Mouse (Mus musculus): ENCODE measurements at regions not wholly inside any gene's neighbourhood (a gene's known extent, or its start where the extent isn't known, plus 50 kb on each side); places are given as distances from the start of the nearest gene placed in this dataset.

GRCm38 (mm10) chr14:47868258-47868780 is 220.1 kb downstream of the Ktn1 start:
- no peak overlapping the region for H3K4me3 ChIP-seq
- no peaks in the 10 kb centered on the region for H3K9me3 ChIP-seq (replicated peaks)
- H3K4me1 ChIP-seq: no peaks in the 10 kb centered on the region
- H3K36me3 ChIP-seq: no peaks in the 10 kb centered on the region
- H3K27me3 ChIP-seq (ENCODE audit: low read depth, poor library complexity, severe bottlenecking): no peaks in the 10 kb centered on the region
- H3K27ac ChIP-seq: no peak overlapping the region
- DNase-seq (ENCODE audit: low spot score): no peak
- 88% methylated on average over 3 of the region's 3 CpGs for WGBS

GRCm38 (mm10) chr14:47876585-47876984 is 228.3 kb downstream of the Ktn1 start:
- Histone ChIP-seq H3K36me3 (no peaks in the 10 kb centered on the region), H3K9me3 (replicated peaks) (no peaks in the 10 kb centered on the region), H3K27me3 (ENCODE audit: low read depth, poor library complexity, severe bottlenecking) (no peaks in the 10 kb centered on the region), H3K27ac (no peak overlapping the region), H3K4me3 (no peak overlapping the region), H3K4me1 (no peaks in the 10 kb centered on the region)
- DNase-seq (ENCODE audit: low spot score): no peak
- WGBS: 68% methylated on average over 5 of the region's 5 CpGs

GRCm38 (mm10) chr14:47877167-47877566 is 228.9 kb downstream of the Ktn1 start:
- H3K27ac ChIP-seq: no peak overlapping the region
- H3K9me3 ChIP-seq (replicated peaks): no peaks in the 10 kb centered on the region
- no peaks in the 10 kb centered on the region for H3K4me1 ChIP-seq
- no peak for DNase-seq (ENCODE audit: low spot score)
- no peaks in the 10 kb centered on the region for H3K36me3 ChIP-seq
- 86% methylated on average over 3 of the region's 3 CpGs for WGBS
- H3K27me3 ChIP-seq (ENCODE audit: low read depth, poor library complexity, severe bottlenecking): no peaks in the 10 kb centered on the region
- H3K4me3 ChIP-seq: no peak overlapping the region

- Histone ChIP-seq H3K27me3 (ENCODE audit: low read depth, poor library complexity, severe bottlenecking) (no peaks in the 10 kb centered on the region), H3K4me3 (no peak overlapping the region), H3K27ac (no peak overlapping the region), H3K4me1 (no peaks in the 10 kb centered on the region), H3K9me3 (replicated peaks) (no peaks in the 10 kb centered on the region), H3K36me3 (no peaks in the 10 kb centered on the region)
- no peak for DNase-seq (ENCODE audit: low spot score)
- WGBS: 100% methylated on average over 5 of the region's 5 CpGs
Observed at GRCm38 (mm10) chr14:47877771-47878443, 229.7 kb downstream of the Ktn1 start.

GRCm38 (mm10) chr14:47885326-47885725 is 235.3 kb upstream of the Peli2 start:
- 93% methylated on average over 3 of the region's 3 CpGs for WGBS
- H3K9me3 ChIP-seq (replicated peaks): no peaks in the 10 kb centered on the region
- H3K4me3 ChIP-seq: no peak overlapping the region
- no peak overlapping the region for H3K27ac ChIP-seq
- H3K4me1 ChIP-seq: peaks cover 10% of the 10 kb centered on the region; the same call in 1 of the 2 replicates
- DNase-seq (ENCODE audit: low spot score): no peak
- no peaks in the 10 kb centered on the region for H3K27me3 ChIP-seq (ENCODE audit: low read depth, poor library complexity, severe bottlenecking)
- no peaks in the 10 kb centered on the region for H3K36me3 ChIP-seq

- 84% methylated on average over 9 of the region's 9 CpGs for WGBS
Observed at GRCm38 (mm10) chr14:47890251-47891198, 230.1 kb upstream of the Peli2 start.

GRCm38 (mm10) chr14:47896581-47896980 is 224.0 kb upstream of the Peli2 start:
- 81% methylated on average over 3 of the region's 3 CpGs for WGBS
- Histone ChIP-seq H3K4me3 (no peak overlapping the region), H3K9me3 (replicated peaks) (no peaks in the 10 kb centered on the region), H3K27ac (no peak overlapping the region), H3K27me3 (ENCODE audit: low read depth, poor library complexity, severe bottlenecking) (no peaks in the 10 kb centered on the region), H3K36me3 (no peaks in the 10 kb centered on the region), H3K4me1 (no peaks in the 10 kb centered on the region)
- DNase-seq (ENCODE audit: low spot score): no peak

More at GRCm38 (mm10) chr14:47890251-47891198, 230.1 kb upstream of the Peli2 start:
- no peaks in the 10 kb centered on the region for H3K9me3 ChIP-seq (replicated peaks)
- H3K36me3 ChIP-seq: no peaks in the 10 kb centered on the region
- H3K4me3 ChIP-seq: no peak overlapping the region
- DNase-seq (ENCODE audit: low spot score): no peak
- H3K27ac ChIP-seq: no peak overlapping the region
- H3K4me1 ChIP-seq: peaks cover 10% of the 10 kb centered on the region; the same call in 1 of the 2 replicates
- no peaks in the 10 kb centered on the region for H3K27me3 ChIP-seq (ENCODE audit: low read depth, poor library complexity, severe bottlenecking)

GRCm38 (mm10) chr14:47897907-47898530 is 222.6 kb upstream of the Peli2 start:
- H3K9me3 ChIP-seq (replicated peaks): no peaks in the 10 kb centered on the region
- no peak overlapping the region for H3K27ac ChIP-seq
- H3K27me3 ChIP-seq (ENCODE audit: low read depth, poor library complexity, severe bottlenecking): no peaks in the 10 kb centered on the region
- H3K36me3 ChIP-seq: no peaks in the 10 kb centered on the region
- H3K4me3 ChIP-seq: no peak overlapping the region
- H3K4me1 ChIP-seq: no peaks in the 10 kb centered on the region
- no peak for DNase-seq (ENCODE audit: low spot score)
- 87% methylated on average over 5 of the region's 5 CpGs for WGBS

GRCm38 (mm10) chr14:47898605-47899004 is 222.0 kb upstream of the Peli2 start:
- 91% methylated on average over 4 of the region's 4 CpGs for WGBS

GRCm38 (mm10) chr14:47905334-47905733 is 215.3 kb upstream of the Peli2 start:
- peaks cover 3% of the 10 kb centered on the region; the same call in 1 of the 2 replicates for H3K4me1 ChIP-seq
- DNase-seq (ENCODE audit: low spot score): no peak
- H3K36me3 ChIP-seq: no peaks in the 10 kb centered on the region
- H3K27ac ChIP-seq: no peak overlapping the region
- H3K27me3 ChIP-seq (ENCODE audit: low read depth, poor library complexity, severe bottlenecking): no peaks in the 10 kb centered on the region
- no peak overlapping the region for H3K4me3 ChIP-seq
- H3K9me3 ChIP-seq (replicated peaks): no peaks in the 10 kb centered on the region

More at GRCm38 (mm10) chr14:47898605-47899004, 222.0 kb upstream of the Peli2 start:
- H3K9me3 ChIP-seq (replicated peaks): no peaks in the 10 kb centered on the region
- no peak overlapping the region for H3K4me3 ChIP-seq
- no peak for DNase-seq (ENCODE audit: low spot score)
- H3K27me3 ChIP-seq (ENCODE audit: low read depth, poor library complexity, severe bottlenecking): no peaks in the 10 kb centered on the region
- no peak overlapping the region for H3K27ac ChIP-seq
- no peaks in the 10 kb centered on the region for H3K4me1 ChIP-seq
- no peaks in the 10 kb centered on the region for H3K36me3 ChIP-seq

- Histone ChIP-seq H3K4me3 (no peak overlapping the region), H3K27ac (no peak overlapping the region), H3K27me3 (ENCODE audit: low read depth, poor library complexity, severe bottlenecking) (no peaks in the 10 kb centered on the region), H3K36me3 (no peaks in the 10 kb centered on the region), H3K4me1 (peaks cover 9% of the 10 kb centered on the region; the same call in 1 of the 2 replicates), H3K9me3 (replicated peaks) (no peaks in the 10 kb centered on the region)
- no peak for DNase-seq (ENCODE audit: low spot score)
- 73% methylated on average over 8 of the region's 8 CpGs for WGBS
Observed at GRCm38 (mm10) chr14:47909129-47909528, 211.5 kb upstream of the Peli2 start.

GRCm38 (mm10) chr14:47910741-47911295 is 209.8 kb upstream of the Peli2 start:
- H3K27me3 ChIP-seq (ENCODE audit: low read depth, poor library complexity, severe bottlenecking): no peaks in the 10 kb centered on the region
- 56% methylated on average over 6 of the region's 6 CpGs for WGBS
- H3K4me3 ChIP-seq: no peak overlapping the region
- no peak for DNase-seq (ENCODE audit: low spot score)
- no peaks in the 10 kb centered on the region for H3K36me3 ChIP-seq
- H3K27ac ChIP-seq: no peak overlapping the region
- H3K4me1 ChIP-seq: peaks cover 13% of the 10 kb centered on the region; the same call in 1 of the 2 replicates
- no peaks in the 10 kb centered on the region for H3K9me3 ChIP-seq (replicated peaks)

Measured in limb, embryonic 10.5 days (tissue).